Mouse (Mus musculus): Measurements from ENCODE around the gene Srgap2. TPM values are rescaled to one million over a fixed set of nuclear protein-coding genes. Genes with fewer than 3 reads are reported as not detected.

The Srgap2 gene
- polyA plus RNA-seq, 1 experiment: 0.38 TPM

GRCm38 (mm10) chr1:131245926-131246325, 281.2 kb downstream of the Srgap2 start:
- Histone ChIP-seq H3K36me3 (ENCODE audit: control insufficient read depth) (no peaks in the 10 kb centered on the region), H3K4me3 (replicated peaks) (no peak overlapping the region), H3K9me3 (ENCODE audit: control insufficient read depth, low read length) (peaks cover 3% of the 10 kb centered on the region; the same call in 1 of the 2 replicates), H3K4me1 (ENCODE audit: control insufficient read depth) (peaks cover 13% of the 10 kb centered on the region), H3K27me3 (ENCODE audit: control insufficient read depth) (peaks cover 60% of the 10 kb centered on the region)
- TF ChIP-seq GATA1 (IDR thresholded peaks at IDR 0.05; ENCODE audit: low read length) (no peak), TAL1 (IDR thresholded peaks at IDR 0.05; ENCODE audit: low read length) (no peak)

GRCm38 (mm10) chr1:131245089-131245856, 281.9 kb downstream of the Srgap2 start, which contains the start of gene Rassf5:
Gene Rassf5, minus strand, starts transcription at chr1:131245258.
- Histone ChIP-seq H3K4me3 (replicated peaks) (peak within 1 kb of the TSS; percentile 54), H3K27me3 (ENCODE audit: control insufficient read depth) (peaks cover 60% of the 10 kb centered on the region), H3K36me3 (ENCODE audit: control insufficient read depth) (no peaks in the 10 kb centered on the region), H3K4me1 (ENCODE audit: control insufficient read depth) (peaks cover 13% of the 10 kb centered on the region), H3K9me3 (ENCODE audit: control insufficient read depth, low read length) (peaks cover 3% of the 10 kb centered on the region; the same call in 1 of the 2 replicates)
- TF ChIP-seq GATA1 (IDR thresholded peaks at IDR 0.05; ENCODE audit: low read length): no peak
- no peak for TF ChIP-seq TAL1 (IDR thresholded peaks at IDR 0.05; ENCODE audit: low read length)

- peak overlapping the region; percentile 54 for H3K4me3 ChIP-seq (replicated peaks)
- peaks cover 63% of the 10 kb centered on the region for H3K27me3 ChIP-seq (ENCODE audit: control insufficient read depth)
- TF ChIP-seq TAL1 (IDR thresholded peaks at IDR 0.05; ENCODE audit: low read length) (no peak), GATA1 (IDR thresholded peaks at IDR 0.05; ENCODE audit: low read length) (no peak)
- peaks cover 3% of the 10 kb centered on the region; the same call in 1 of the 2 replicates for H3K9me3 ChIP-seq (ENCODE audit: control insufficient read depth, low read length)
- H3K4me1 ChIP-seq (ENCODE audit: control insufficient read depth): peaks cover 13% of the 10 kb centered on the region
- H3K36me3 ChIP-seq (ENCODE audit: control insufficient read depth): no peaks in the 10 kb centered on the region
These were observed 282.5 kb downstream of the Srgap2 start for GRCm38 (mm10) chr1:131244536-131245088.

- Histone ChIP-seq H3K36me3 (ENCODE audit: control insufficient read depth) (no peaks in the 10 kb centered on the region), H3K4me3 (replicated peaks) (no peak overlapping the region), H3K9me3 (ENCODE audit: control insufficient read depth, low read length) (peaks cover 3% of the 10 kb centered on the region; the same call in 1 of the 2 replicates), H3K4me1 (ENCODE audit: control insufficient read depth) (peaks cover 13% of the 10 kb centered on the region), H3K27me3 (ENCODE audit: control insufficient read depth) (peaks cover 65% of the 10 kb centered on the region)
- TF ChIP-seq TAL1 (IDR thresholded peaks at IDR 0.05; ENCODE audit: low read length): no peak
- no peak for TF ChIP-seq GATA1 (IDR thresholded peaks at IDR 0.05; ENCODE audit: low read length)
These were observed 284.2 kb downstream of the Srgap2 start for GRCm38 (mm10) chr1:131242956-131243355.

- no peak for TF ChIP-seq GATA1 (IDR thresholded peaks at IDR 0.05; ENCODE audit: low read length)
- peaks cover 36% of the 10 kb centered on the region for H3K27me3 ChIP-seq (ENCODE audit: control insufficient read depth)
- no peaks in the 10 kb centered on the region for H3K36me3 ChIP-seq (ENCODE audit: control insufficient read depth)
These were observed 287.5 kb downstream of the Srgap2 start for GRCm38 (mm10) chr1:131239576-131240193.

GRCm38 (mm10) chr1:131238931-131239381, 288.2 kb downstream of the Srgap2 start:
- H3K4me1 ChIP-seq (ENCODE audit: control insufficient read depth): no peaks in the 10 kb centered on the region
- H3K9me3 ChIP-seq (ENCODE audit: control insufficient read depth, low read length): no peaks in the 10 kb centered on the region; the same call in 1 of the 2 replicates
- no peak overlapping the region for H3K4me3 ChIP-seq (replicated peaks)
- TF ChIP-seq TAL1 (IDR thresholded peaks at IDR 0.05; ENCODE audit: low read length): no peak
- TF ChIP-seq GATA1 (IDR thresholded peaks at IDR 0.05; ENCODE audit: low read length): no peak
- peaks cover 29% of the 10 kb centered on the region for H3K27me3 ChIP-seq (ENCODE audit: control insufficient read depth)
- H3K36me3 ChIP-seq (ENCODE audit: control insufficient read depth): no peaks in the 10 kb centered on the region

More at GRCm38 (mm10) chr1:131239576-131240193, 287.5 kb downstream of the Srgap2 start:
- Histone ChIP-seq H3K9me3 (ENCODE audit: control insufficient read depth, low read length) (peaks cover 3% of the 10 kb centered on the region; the same call in 1 of the 2 replicates), H3K4me1 (ENCODE audit: control insufficient read depth) (peaks cover 3% of the 10 kb centered on the region), H3K4me3 (replicated peaks) (no peak overlapping the region)

- no peaks in the 10 kb centered on the region for H3K4me1 ChIP-seq (ENCODE audit: control insufficient read depth)
- H3K36me3 ChIP-seq (ENCODE audit: control insufficient read depth): no peaks in the 10 kb centered on the region
- H3K9me3 ChIP-seq (ENCODE audit: control insufficient read depth, low read length): no peaks in the 10 kb centered on the region
- TF ChIP-seq TAL1 (IDR thresholded peaks at IDR 0.05; ENCODE audit: low read length): no peak
- TF ChIP-seq GATA1 (IDR thresholded peaks at IDR 0.05; ENCODE audit: low read length): no peak
- H3K27me3 ChIP-seq (ENCODE audit: control insufficient read depth): peaks cover 5% of the 10 kb centered on the region; the same call in 1 of the 2 replicates
- no peak overlapping the region for H3K4me3 ChIP-seq (replicated peaks)
These were observed 291.1 kb downstream of the Srgap2 start for GRCm38 (mm10) chr1:131236077-131236476.

Other genes starting within 250 kb of the Srgap2 start
- gene Ikbke, start 247.7 kb downstream of the Srgap2 start, polyA plus RNA-seq (2012): 0.12 TPM in 1 of 2 replicates, not detected in the other
- 0.11 and 0.15 TPM in 2 replicates for gene Fam72a, start 551 bp upstream of the Srgap2 start, polyA plus RNA-seq (2012)
- not detected in 2 replicates for gene Avpr1b, start 71.9 kb upstream of the Srgap2 start, polyA plus RNA-seq (2012)
- 13.6 and 33.2 TPM in 2 replicates for gene Ctse, start 111.0 kb upstream of the Srgap2 start, polyA plus RNA-seq (2012)
- gene Rab7b, start 161.3 kb upstream of the Srgap2 start, polyA plus RNA-seq (2012): not detected in 2 replicates
- gene Slc26a9, start 216.7 kb upstream of the Srgap2 start, polyA plus RNA-seq (2012): not detected in 2 replicates

Data from erythroblast, embryonic 14.5 days (primary cell).